Mouse (Mus musculus) E14TG2a.4 (cell line): ENCODE data around the gene C2.

Source experiments
- CTCF ChIP-seq: conservative IDR thresholded peaks from 2 replicates; pipeline ENCODE4 v1.5.1; 2014; ENCODE audit warnings: low read length
- POU5F1 ChIP-seq: IDR thresholded peaks from 2 replicates; pipeline ENCODE4 v1.6.1; 2014; ENCODE audit warnings: low read length, borderline replicate concordance

GRCm38 (mm10) chr17:34910982-34911381 lies 12.9 kb upstream of the C2 start:
- TF ChIP-seq CTCF (no peak), POU5F1 (peak; percentile 33; the same call in 1 of the 2 replicates)
